Comparison of ENCODE assay signal across 11 mouse cellular contexts in genomic region chr2:173026688-173027131, GRCm38 (mm10). TPM values are rescaled to one million over a fixed set of nuclear protein-coding genes. Genes with fewer than 3 reads are reported as not detected.
DNase-seq lines count a peak whose midpoint lies in the region; ATAC-seq and TF ChIP-seq lines count a peak whose summit lies in the region.
"Had no signal": no experiment of that assay in that cellular context is flagged by ENCODE, and none has a peak within 500 bp of the region (broad histone marks: within the 10 kb centered on the region; RNA-seq: fewer than 3 reads in every experiment).

No protein-coding gene starts in this region.

- 88% methylated on average over 3 of the region's 3 CpGs for WGBS in hindbrain, embryonic 12.5 days
- WGBS in hindbrain, postnatal 0 days, result 76% methylated on average over 3 of the region's 3 CpGs
- WGBS in heart, embryonic 15.5 days, result 48% methylated on average over 3 of the region's 3 CpGs
- WGBS in lung, embryonic 15.5 days, result 46% methylated on average over 3 of the region's 3 CpGs
- 42% methylated on average over 3 of the region's 3 CpGs for WGBS in stomach, postnatal 0 days
- 62% methylated on average over 3 of the region's 3 CpGs for WGBS in kidney, embryonic 15.5 days

- H3K36me3 ChIP-seq in hindbrain, embryonic 12.5 days, result peaks cover 36% of the 10 kb centered on the region
- H3K36me3 ChIP-seq in hindbrain, postnatal 0 days (ENCODE audit: insufficient read depth, low read length), result 0 out of 2 replicates have a peak, but pooled peaks cover 3% of the 10 kb centered on the region
- peaks cover 23% of the 10 kb centered on the region; the same call in 1 of the 2 replicates for H3K36me3 ChIP-seq in heart, embryonic 15.5 days
- H3K36me3 ChIP-seq in lung, embryonic 15.5 days, result no peaks in the 10 kb centered on the region
- no peaks in the 10 kb centered on the region for H3K36me3 ChIP-seq in stomach, postnatal 0 days (ENCODE audit: control insufficient read depth, insufficient read depth, low read length)
- peaks cover 42% of the 10 kb centered on the region for H3K36me3 ChIP-seq in kidney, embryonic 15.5 days

- no peak for TF ChIP-seq CTCF in hindbrain, postnatal 0 days (IDR thresholded peaks at IDR 0.05; ENCODE audit: low read depth)
- TF ChIP-seq CTCF in stomach, postnatal 0 days (IDR thresholded peaks at IDR 0.05; ENCODE audit: low read depth), result no peak

- DNase-seq in hindbrain, postnatal 0 days (ENCODE audit: low spot score), result no peak
- DNase-seq in stomach, postnatal 0 days (ENCODE audit: low spot score), result peak; percentile 56
- no peak for DNase-seq in left cerebral cortex, postnatal 4 days
- DNase-seq in Muller cell, postnatal 12 days (ENCODE audit: inconsistent ontology term), result no peak
- DNase-seq: cerebellum, adult 8-10 months had no signal

- H3K27me3 ChIP-seq in hindbrain, embryonic 12.5 days, result no peaks in the 10 kb centered on the region
- no peaks in the 10 kb centered on the region for H3K27me3 ChIP-seq in hindbrain, postnatal 0 days (ENCODE audit: insufficient read depth, low read length)
- H3K27me3 ChIP-seq in heart, embryonic 15.5 days, result no peaks in the 10 kb centered on the region
- no peaks in the 10 kb centered on the region for H3K27me3 ChIP-seq in lung, embryonic 15.5 days
- H3K27me3 ChIP-seq in stomach, postnatal 0 days (ENCODE audit: control insufficient read depth, insufficient read depth, low read length), result no peaks in the 10 kb centered on the region
- no peaks in the 10 kb centered on the region for H3K27me3 ChIP-seq in kidney, embryonic 15.5 days
- H3K27me3 ChIP-seq: Patski had no signal

- H3K4me1 ChIP-seq in hindbrain, embryonic 12.5 days, result peaks cover 54% of the 10 kb centered on the region
- peaks cover 24% of the 10 kb centered on the region for H3K4me1 ChIP-seq in hindbrain, postnatal 0 days (ENCODE audit: insufficient read depth, low read length)
- peaks cover 87% of the 10 kb centered on the region for H3K4me1 ChIP-seq in heart, embryonic 15.5 days (replicated peaks)
- peaks cover 63% of the 10 kb centered on the region for H3K4me1 ChIP-seq in lung, embryonic 15.5 days
- H3K4me1 ChIP-seq in stomach, postnatal 0 days (replicated peaks; ENCODE audit: control insufficient read depth, insufficient read depth), result peaks cover 6% of the 10 kb centered on the region
- peaks cover 57% of the 10 kb centered on the region for H3K4me1 ChIP-seq in kidney, embryonic 15.5 days

- H3K9me3 ChIP-seq in hindbrain, embryonic 12.5 days (replicated peaks), result no peaks in the 10 kb centered on the region
- H3K9me3 ChIP-seq in hindbrain, postnatal 0 days (ENCODE audit: low read length), result no peaks in the 10 kb centered on the region
- H3K9me3 ChIP-seq in heart, embryonic 15.5 days (replicated peaks), result no peaks in the 10 kb centered on the region
- H3K9me3 ChIP-seq in lung, embryonic 15.5 days, result no peaks in the 10 kb centered on the region
- H3K9me3 ChIP-seq in stomach, postnatal 0 days (ENCODE audit: control insufficient read depth, low read length), result no peaks in the 10 kb centered on the region
- no peaks in the 10 kb centered on the region for H3K9me3 ChIP-seq in kidney, embryonic 15.5 days (replicated peaks)

- ATAC-seq in hindbrain, embryonic 12.5 days (ENCODE audit: low FRiP score), result no peak
- ATAC-seq in hindbrain, postnatal 0 days, result no peak
- ATAC-seq in heart, embryonic 15.5 days (replicated peaks; ENCODE audit: insufficient number of reproducible peaks, insufficient read depth, low FRiP score, low read depth), result no peak
- ATAC-seq in lung, embryonic 15.5 days (ENCODE audit: borderline replicate concordance, extremely low read depth, low FRiP score, low TSS enrichment), result 0 out of 2 replicates have a peak, but pooled peaks have one; percentile 15
- peak; percentile 35 for ATAC-seq in stomach, postnatal 0 days (ENCODE audit: low FRiP score, low TSS enrichment)
- ATAC-seq in kidney, embryonic 15.5 days (replicated peaks; ENCODE audit: low FRiP score), result no peak
- ATAC-seq: hindbrain, embryonic 16.5 days; Patski had no signal

- H3K4me2 ChIP-seq in hindbrain, embryonic 12.5 days (replicated peaks), result no peak overlapping the region; the same call in 1 of the 2 replicates
- no peak overlapping the region for H3K4me2 ChIP-seq in hindbrain, postnatal 0 days (ENCODE audit: low read depth, low read length)
- H3K4me2 ChIP-seq in heart, embryonic 15.5 days, result peak overlapping the region; percentile 77
- 0 out of 2 replicates have a peak overlapping the region, but pooled peaks have one; percentile 11 for H3K4me2 ChIP-seq in lung, embryonic 15.5 days
- no peak overlapping the region; the same call in 1 of the 2 replicates for H3K4me2 ChIP-seq in stomach, postnatal 0 days (replicated peaks; ENCODE audit: low read depth)
- no peak overlapping the region for H3K4me2 ChIP-seq in kidney, embryonic 15.5 days

- no peak overlapping the region; the same call in 1 of the 2 replicates for H3K4me3 ChIP-seq in hindbrain, embryonic 12.5 days
- no peak overlapping the region for H3K4me3 ChIP-seq in hindbrain, postnatal 0 days (ENCODE audit: low read length)
- H3K4me3 ChIP-seq in heart, embryonic 15.5 days, result peak overlapping the region; percentile 81; the same call in 1 of the 2 replicates
- H3K4me3 ChIP-seq in lung, embryonic 15.5 days, result no peak overlapping the region
- no peak overlapping the region for H3K4me3 ChIP-seq in stomach, postnatal 0 days (ENCODE audit: low read depth, low read length)
- H3K4me3 ChIP-seq in kidney, embryonic 15.5 days (replicated peaks), result no peak overlapping the region

- intact Hi-C loops in left cerebral cortex, postnatal 4 days (cut with DNase I), result no loop called here

- TF ChIP-seq EP300 in stomach, postnatal 0 days (optimal IDR thresholded peaks at IDR 0.05), result no peak

- H3K27ac ChIP-seq in hindbrain, embryonic 12.5 days, result peak overlapping the region; percentile 12; the same call in 1 of the 2 replicates
- H3K27ac ChIP-seq in hindbrain, postnatal 0 days, result no peak overlapping the region
- H3K27ac ChIP-seq in heart, embryonic 15.5 days, result peak overlapping the region; percentile 52
- peak overlapping the region; percentile 68 for H3K27ac ChIP-seq in lung, embryonic 15.5 days
- H3K27ac ChIP-seq in stomach, postnatal 0 days (replicated peaks), result peak overlapping the region; percentile 75
- H3K27ac ChIP-seq in kidney, embryonic 15.5 days, result no peak overlapping the region

- 0 out of 2 replicates have a peak overlapping the region, but pooled peaks have one; percentile 47 for H3K9ac ChIP-seq in hindbrain, embryonic 12.5 days
- H3K9ac ChIP-seq in hindbrain, postnatal 0 days (replicated peaks; ENCODE audit: low read length), result no peak overlapping the region
- peak overlapping the region; percentile 36 for H3K9ac ChIP-seq in heart, embryonic 15.5 days
- no peak overlapping the region for H3K9ac ChIP-seq in lung, embryonic 15.5 days
- H3K9ac ChIP-seq in stomach, postnatal 0 days (ENCODE audit: low read length), result no peak overlapping the region; the same call in 1 of the 2 replicates
- no peak overlapping the region for H3K9ac ChIP-seq in kidney, embryonic 15.5 days

RNA-seq across cellular contexts. Expression of gene Rbm38, which starts 6.4 kb away (rescaled TPM):
- 38.9 and 44.8 TPM in 2 replicates for polyA plus RNA-seq in hindbrain, embryonic 12.5 days (2016; fragmentation: Nextera tagmentation; extraction: Ambion mirVana)
- total RNA-seq in hindbrain, postnatal 0 days (2014; rRNA removed), result 12.6 and 17.0 TPM in 2 replicates
- 9.7 and 10.3 TPM in 2 replicates for polyA plus RNA-seq in hindbrain, postnatal 0 days (2015; fragmentation: Nextera tagmentation; extraction: Ambion mirVana)
- polyA plus RNA-seq in heart, embryonic 15.5 days (2015; fragmentation: Nextera tagmentation; extraction: Ambion mirVana), result 108 and 120 TPM in 2 replicates
- 32.0 and 33.3 TPM in 2 replicates for polyA plus RNA-seq in lung, embryonic 15.5 days (2015; fragmentation: Nextera tagmentation; extraction: Ambion mirVana)
- polyA plus RNA-seq in stomach, postnatal 0 days (2015; fragmentation: Nextera tagmentation; extraction: Ambion mirVana), result 24.9 and 25.4 TPM in 2 replicates
- total RNA-seq in left cerebral cortex, postnatal 4 days (2021), result 1 to 10 TPM; 7.5 to 8.1 TPM
- polyA plus RNA-seq in kidney, embryonic 15.5 days (2015; fragmentation: Nextera tagmentation; extraction: Ambion mirVana), result 32.1 and 37.3 TPM in 2 replicates

RNA-seq across cellular contexts. Expression of gene Rae1, which starts 26.8 kb away (rescaled TPM):
- 111 and 126 TPM in 2 replicates for polyA plus RNA-seq in hindbrain, embryonic 12.5 days (2016; fragmentation: Nextera tagmentation; extraction: Ambion mirVana)
- total RNA-seq in hindbrain, postnatal 0 days (2014; rRNA removed), result 85.3 and 96.0 TPM in 2 replicates
- polyA plus RNA-seq in hindbrain, postnatal 0 days (2015; fragmentation: Nextera tagmentation; extraction: Ambion mirVana), result 112 and 116 TPM in 2 replicates
- 84.8 and 96.2 TPM in 2 replicates for polyA plus RNA-seq in heart, embryonic 15.5 days (2015; fragmentation: Nextera tagmentation; extraction: Ambion mirVana)
- polyA plus RNA-seq in lung, embryonic 15.5 days (2015; fragmentation: Nextera tagmentation; extraction: Ambion mirVana), result 122 and 123 TPM in 2 replicates
- 66.8 and 68.7 TPM in 2 replicates for polyA plus RNA-seq in stomach, postnatal 0 days (2015; fragmentation: Nextera tagmentation; extraction: Ambion mirVana)
- 10 to 100 TPM; 85.7 to 98.0 TPM for total RNA-seq in left cerebral cortex, postnatal 4 days (2021)
- 138 and 145 TPM in 2 replicates for polyA plus RNA-seq in kidney, embryonic 15.5 days (2015; fragmentation: Nextera tagmentation; extraction: Ambion mirVana)

RNA-seq across cellular contexts. Expression of gene Spo11, which starts 49.2 kb away (rescaled TPM):
- polyA plus RNA-seq in hindbrain, embryonic 12.5 days (2016; fragmentation: Nextera tagmentation; extraction: Ambion mirVana), result 0.50 and 0.93 TPM in 2 replicates
- total RNA-seq in hindbrain, postnatal 0 days (2014; rRNA removed), result 0.07 and 1.0 TPM in 2 replicates
- 0.86 and 0.96 TPM in 2 replicates for polyA plus RNA-seq in hindbrain, postnatal 0 days (2015; fragmentation: Nextera tagmentation; extraction: Ambion mirVana)
- polyA plus RNA-seq in heart, embryonic 15.5 days (2015; fragmentation: Nextera tagmentation; extraction: Ambion mirVana), result 0.74 TPM in 1 of 2 replicates, not detected in the other
- 0.06 and 0.22 TPM in 2 replicates for polyA plus RNA-seq in lung, embryonic 15.5 days (2015; fragmentation: Nextera tagmentation; extraction: Ambion mirVana)
- polyA plus RNA-seq in stomach, postnatal 0 days (2015; fragmentation: Nextera tagmentation; extraction: Ambion mirVana), result 0.02 TPM in 2 replicates
- total RNA-seq in left cerebral cortex, postnatal 4 days (2021), result under 1 TPM; 0.44 to 0.74 TPM
- polyA plus RNA-seq in kidney, embryonic 15.5 days (2015; fragmentation: Nextera tagmentation; extraction: Ambion mirVana), result 0.08 and 0.09 TPM in 2 replicates

Comparison
In these comparisons a context has a peak if more than half of its experiments do, and no peak if none do; other contexts are left out.
1. H3K27ac ChIP-seq: peak in hindbrain, embryonic 12.5 days (single experiment), heart, embryonic 15.5 days (single experiment), lung, embryonic 15.5 days (single experiment) and stomach, postnatal 0 days (single experiment); none in hindbrain, postnatal 0 days (single experiment) and kidney, embryonic 15.5 days (single experiment).
2. H3K9ac ChIP-seq: peak in hindbrain, embryonic 12.5 days (single experiment) and heart, embryonic 15.5 days (single experiment); none in hindbrain, postnatal 0 days (single experiment), lung, embryonic 15.5 days (single experiment), stomach, postnatal 0 days (single experiment) and kidney, embryonic 15.5 days (single experiment).
3. ATAC-seq: peak in lung, embryonic 15.5 days (single experiment) and stomach, postnatal 0 days (single experiment); none in hindbrain, embryonic 12.5 days (single experiment), hindbrain, postnatal 0 days (single experiment), heart, embryonic 15.5 days (single experiment) and kidney, embryonic 15.5 days (single experiment).
4. H3K4me2 ChIP-seq: peak in heart, embryonic 15.5 days (single experiment) and lung, embryonic 15.5 days (single experiment); none in hindbrain, embryonic 12.5 days (single experiment), hindbrain, postnatal 0 days (single experiment), stomach, postnatal 0 days (single experiment) and kidney, embryonic 15.5 days (single experiment).